Mouse (Mus musculus) left cerebral cortex, postnatal 36 days (tissue): ENCODE results near the gene Gm13276. TPM values are rescaled to one million over a fixed set of nuclear protein-coding genes. Genes with fewer than 3 reads are reported as not detected.
A peak's percentile ranks its signal among the peaks of the same experiment; 100 is the strongest.
"Not testable (repeated sequence)": the region's sequence is repeated elsewhere in the genome, so short reads cannot be mapped to it uniquely, and the experiment has no call there.

Experiments used
- DNase-seq, 2 experiments: peaks; one replicate each; pipeline ENCODE4 v3.0.0; 2021 to 2022; ENCODE audit warnings: low spot score in 2 of 2, mixed read lengths in 1 of 2
- intact Hi-C: fragments of 180-260 bp; cut with DNase I; formaldehyde crosslinking; loops from one replicate; pipeline ENCODE4 v1.15.1; 2025
- total RNA-seq, 2 experiments: library from RNA; stranded (reverse); gene quantifications; 2 replicates each; pipeline ENCODE4 v1.2.3; 2021

Gm13276 gene
- total RNA-seq, 2 experiments from 2014 or later, result not detected

DNA sequence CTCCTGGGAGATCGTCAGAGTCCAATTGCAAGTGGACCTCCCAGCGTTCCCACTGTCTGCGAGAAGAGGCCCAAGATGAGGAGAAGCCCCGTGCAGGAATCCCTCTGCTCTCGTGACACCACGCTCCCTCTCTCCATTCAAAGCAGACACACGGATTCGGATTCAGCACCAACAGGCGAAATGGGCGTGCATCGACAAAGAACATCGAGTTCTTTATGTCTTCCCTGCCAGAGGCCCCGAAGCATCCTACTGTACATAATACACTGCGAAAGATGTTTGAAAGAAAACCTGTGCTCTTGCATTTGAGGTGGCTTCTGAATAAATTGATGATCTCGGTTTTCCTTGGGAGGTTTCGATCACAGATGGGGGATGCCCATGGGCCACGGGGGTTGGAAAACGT is 5.2 kb upstream of the Gm13276 start:
- DNase-seq, intact Hi-C loops: not testable (repeated sequence)

DNA sequence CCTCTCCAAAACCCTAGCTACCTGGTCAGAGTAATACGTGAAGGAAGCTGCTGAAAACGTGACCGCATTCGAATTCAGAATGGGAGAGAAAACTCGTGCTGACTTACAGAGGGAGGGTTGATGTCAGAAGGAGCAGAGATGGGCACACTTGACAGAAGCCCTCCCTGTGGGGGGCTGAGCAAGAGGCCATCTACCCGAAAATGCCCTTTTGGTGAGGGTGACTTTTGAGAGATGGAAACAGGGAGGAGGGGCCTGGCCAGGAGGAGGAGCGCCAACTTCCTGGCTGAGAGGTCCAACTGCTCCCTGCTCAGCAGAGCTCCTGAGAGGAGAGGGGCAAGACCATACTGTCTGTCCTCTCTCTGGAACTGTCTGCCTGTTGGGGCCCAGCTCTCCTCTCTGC is 3.7 kb upstream of the Gm13276 start, which contains the start of gene Ifnz:
Ifnz (plus strand) TSS at position 301 of the 400 bp plus-strand sequence.
- intact Hi-C loops, DNase-seq: not testable (repeated sequence)

DNA sequence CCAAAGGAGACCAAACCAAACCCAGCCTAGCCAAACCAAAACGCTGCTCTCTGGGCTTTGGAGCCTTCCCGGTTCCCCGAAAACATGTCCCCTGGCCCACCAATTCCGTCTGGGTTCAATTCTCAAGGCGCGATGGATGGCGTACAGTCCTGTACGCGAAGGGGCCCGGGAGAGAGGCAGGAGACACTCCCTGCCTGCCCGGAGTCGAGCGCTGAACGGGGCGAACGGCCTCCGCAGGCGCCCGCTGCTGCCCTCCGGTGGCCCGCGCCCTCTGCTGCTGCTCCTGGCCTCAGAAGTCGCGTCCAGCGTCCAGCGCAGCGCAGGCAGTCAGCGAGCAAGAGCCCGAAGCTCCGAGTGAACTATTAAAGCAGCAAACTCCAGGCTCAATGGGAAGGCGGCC is 3.2 kb upstream of the Gm13276 start:
- intact Hi-C loops, DNase-seq: not testable (repeated sequence)

DNA sequence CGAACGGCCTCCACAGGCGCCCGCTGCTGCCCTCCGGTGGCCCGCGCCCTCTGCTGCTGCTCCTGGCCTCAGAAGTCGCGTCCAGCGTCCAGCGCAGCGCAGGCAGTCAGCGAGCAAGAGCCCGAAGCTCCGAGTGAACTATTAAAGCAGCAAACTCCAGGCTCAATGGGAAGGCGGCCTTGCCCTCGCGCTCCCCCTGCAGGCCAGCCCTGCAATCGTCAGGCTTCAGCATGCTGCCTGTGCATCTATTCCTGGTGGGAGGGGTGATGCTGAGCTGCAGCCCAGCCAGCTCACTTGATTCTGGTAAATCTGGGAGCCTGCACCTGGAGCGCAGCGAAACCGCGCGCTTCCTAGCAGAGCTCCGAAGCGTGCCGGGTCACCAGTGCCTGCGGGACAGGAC is 2.9 kb downstream of the Gm13276 start, which contains the start of gene Gm13277:
Gm13277 (plus strand) TSS at position 231 of the 400 bp plus-strand sequence.
- intact Hi-C loops, result not testable (repeated sequence)
- DNase-seq, result peak; percentile 40 to 53

DNA sequence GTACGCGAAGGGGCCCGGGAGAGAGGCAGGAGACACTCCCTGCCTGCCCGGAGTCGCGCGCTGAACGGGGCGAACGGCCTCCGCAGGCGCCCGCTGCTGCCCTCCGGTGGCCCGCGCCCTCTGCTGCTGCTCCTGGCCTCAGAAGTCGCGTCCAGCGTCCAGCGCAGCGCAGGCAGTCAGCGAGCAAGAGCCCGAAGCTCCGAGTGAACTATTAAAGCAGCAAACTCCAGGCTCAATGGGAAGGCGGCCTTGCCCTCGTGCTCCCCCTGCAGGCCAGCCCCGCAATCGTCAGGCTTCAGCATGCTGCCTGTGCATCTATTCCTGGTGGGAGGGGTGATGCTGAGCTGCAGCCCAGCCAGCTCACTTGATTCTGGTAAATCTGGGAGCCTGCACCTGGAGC is 5.7 kb downstream of the Gm13276 start, which contains the start of gene Gm13278:
Gm13278 (plus strand) TSS at position 301 of the 400 bp plus-strand sequence.
- intact Hi-C loops, DNase-seq: not testable (repeated sequence)

DNA sequence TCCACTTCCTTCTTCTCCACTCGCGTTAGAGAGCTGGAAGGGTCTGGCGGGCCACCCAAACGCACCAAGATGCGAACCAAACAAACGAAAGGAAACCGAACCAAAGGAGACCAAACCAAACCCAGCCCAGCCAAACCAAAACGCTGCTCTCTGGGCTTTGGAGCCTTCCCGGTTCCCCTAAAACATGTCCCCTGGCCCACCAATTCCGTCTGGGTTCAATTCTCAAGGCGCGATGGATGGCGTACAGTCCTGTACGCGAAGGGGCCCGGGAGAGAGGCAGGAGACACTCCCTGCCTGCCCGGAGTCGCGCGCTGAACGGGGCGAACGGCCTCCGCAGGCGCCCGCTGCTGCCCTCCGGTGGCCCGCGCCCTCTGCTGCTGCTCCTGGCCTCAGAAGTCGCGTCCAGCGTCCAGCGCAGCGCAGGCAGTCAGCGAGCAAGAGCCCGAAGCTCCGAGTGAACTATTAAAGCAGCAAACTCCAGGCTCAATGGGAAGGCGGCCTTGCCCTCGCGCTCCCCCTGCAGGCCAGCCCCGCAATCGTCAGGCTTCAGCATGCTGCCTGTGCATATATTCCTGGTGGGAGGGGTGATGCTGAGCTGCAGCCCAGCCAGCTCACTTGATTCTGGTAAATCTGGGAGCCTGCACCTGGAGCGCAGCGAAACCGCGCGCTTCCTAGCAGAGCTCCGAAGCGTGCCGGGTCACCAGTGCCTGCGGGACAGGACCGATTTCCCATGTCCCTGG is 8.6 kb downstream of the Gm13276 start, which contains the start of gene Gm13275:
Gm13275 (plus strand) TSS at position 552 of the 740 bp plus-strand sequence.
- intact Hi-C loops, result not testable (repeated sequence)
- DNase-seq, result peak; percentile 57 to 59

DNA sequence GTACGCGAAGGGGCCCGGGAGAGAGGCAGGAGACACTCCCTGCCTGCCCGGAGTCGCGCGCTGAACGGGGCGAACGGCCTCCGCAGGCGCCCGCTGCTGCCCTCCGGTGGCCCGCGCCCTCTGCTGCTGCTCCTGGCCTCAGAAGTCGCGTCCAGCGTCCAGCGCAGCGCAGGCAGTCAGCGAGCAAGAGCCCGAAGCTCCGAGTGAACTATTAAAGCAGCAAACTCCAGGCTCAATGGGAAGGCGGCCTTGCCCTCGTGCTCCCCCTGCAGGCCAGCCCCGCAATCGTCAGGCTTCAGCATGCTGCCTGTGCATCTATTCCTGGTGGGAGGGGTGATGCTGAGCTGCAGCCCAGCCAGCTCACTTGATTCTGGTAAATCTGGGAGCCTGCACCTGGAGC is 11.6 kb downstream of the Gm13276 start, which contains the start of gene Gm13279:
Gm13279 (plus strand) TSS at position 301 of the 400 bp plus-strand sequence.
- DNase-seq, intact Hi-C loops: not testable (repeated sequence)

DNA sequence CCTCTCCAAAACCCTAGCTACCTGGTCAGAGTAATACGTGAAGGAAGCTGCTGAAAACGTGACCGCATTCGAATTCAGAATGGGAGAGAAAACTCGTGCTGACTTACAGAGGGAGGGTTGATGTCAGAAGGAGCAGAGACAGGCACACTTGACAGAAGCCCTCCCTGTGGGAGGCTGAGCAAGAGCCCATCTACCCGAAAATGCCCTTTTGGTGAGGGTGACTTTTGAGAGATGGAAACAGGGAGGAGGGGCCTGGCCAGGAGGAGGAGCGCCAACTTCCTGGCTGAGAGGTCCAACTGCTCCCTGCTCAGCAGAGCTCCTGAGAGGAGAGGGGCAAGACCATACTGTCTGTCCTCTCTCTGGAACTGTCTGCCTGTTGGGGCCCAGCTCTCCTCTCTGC is 13.9 kb downstream of the Gm13276 start, which contains the start of gene Gm13285:
Gm13285 (plus strand) TSS at position 301 of the 400 bp plus-strand sequence.
- intact Hi-C loops, DNase-seq: not testable (repeated sequence)

DNA sequence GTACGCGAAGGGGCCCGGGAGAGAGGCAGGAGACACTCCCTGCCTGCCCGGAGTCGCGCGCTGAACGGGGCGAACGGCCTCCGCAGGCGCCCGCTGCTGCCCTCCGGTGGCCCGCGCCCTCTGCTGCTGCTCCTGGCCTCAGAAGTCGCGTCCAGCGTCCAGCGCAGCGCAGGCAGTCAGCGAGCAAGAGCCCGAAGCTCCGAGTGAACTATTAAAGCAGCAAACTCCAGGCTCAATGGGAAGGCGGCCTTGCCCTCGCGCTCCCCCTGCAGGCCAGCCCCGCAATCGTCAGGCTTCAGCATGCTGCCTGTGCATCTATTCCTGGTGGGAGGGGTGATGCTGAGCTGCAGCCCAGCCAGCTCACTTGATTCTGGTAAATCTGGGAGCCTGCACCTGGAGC is 17.4 kb downstream of the Gm13276 start, which contains the start of gene Gm13287:
Gm13287 (plus strand) TSS at position 301 of the 400 bp plus-strand sequence.
- DNase-seq, intact Hi-C loops: not testable (repeated sequence)

DNA sequence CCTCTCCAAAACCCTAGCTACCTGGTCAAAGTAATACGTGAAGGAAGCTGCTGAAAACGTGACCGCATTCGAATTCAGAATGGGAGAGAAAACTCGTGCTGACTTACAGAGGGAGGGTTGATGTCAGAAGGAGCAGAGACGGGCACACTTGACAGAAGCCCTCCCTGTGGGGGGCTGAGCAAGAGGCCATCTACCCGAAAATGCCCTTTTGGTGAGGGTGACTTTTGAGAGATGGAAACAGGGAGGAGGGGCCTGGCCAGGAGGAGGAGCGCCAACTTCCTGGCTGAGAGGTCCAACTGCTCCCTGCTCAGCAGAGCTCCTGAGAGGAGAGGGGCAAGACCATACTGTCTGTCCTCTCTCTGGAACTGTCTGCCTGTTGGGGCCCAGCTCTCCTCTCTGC is 19.7 kb downstream of the Gm13276 start, which contains the start of gene Gm13288:
Gm13288 (plus strand) TSS at position 301 of the 400 bp plus-strand sequence.
- DNase-seq, intact Hi-C loops: not testable (repeated sequence)

DNA sequence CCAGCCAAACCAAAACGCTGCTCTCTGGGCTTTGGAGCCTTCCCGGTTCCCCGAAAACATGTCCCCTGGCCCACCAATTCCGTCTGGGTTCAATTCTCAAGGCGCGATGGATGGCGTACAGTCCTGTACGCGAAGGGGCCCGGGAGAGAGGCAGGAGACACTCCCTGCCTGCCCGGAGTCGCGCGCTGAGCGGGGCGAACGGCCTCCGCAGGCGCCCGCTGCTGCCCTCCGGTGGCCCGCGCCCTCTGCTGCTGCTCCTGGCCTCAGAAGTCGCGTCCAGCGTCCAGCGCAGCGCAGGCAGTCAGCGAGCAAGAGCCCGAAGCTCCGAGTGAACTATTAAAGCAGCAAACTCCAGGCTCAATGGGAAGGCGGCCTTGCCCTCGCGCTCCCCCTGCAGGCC is 20.3 kb downstream of the Gm13276 start:
- DNase-seq, intact Hi-C loops: not testable (repeated sequence)

DNA sequence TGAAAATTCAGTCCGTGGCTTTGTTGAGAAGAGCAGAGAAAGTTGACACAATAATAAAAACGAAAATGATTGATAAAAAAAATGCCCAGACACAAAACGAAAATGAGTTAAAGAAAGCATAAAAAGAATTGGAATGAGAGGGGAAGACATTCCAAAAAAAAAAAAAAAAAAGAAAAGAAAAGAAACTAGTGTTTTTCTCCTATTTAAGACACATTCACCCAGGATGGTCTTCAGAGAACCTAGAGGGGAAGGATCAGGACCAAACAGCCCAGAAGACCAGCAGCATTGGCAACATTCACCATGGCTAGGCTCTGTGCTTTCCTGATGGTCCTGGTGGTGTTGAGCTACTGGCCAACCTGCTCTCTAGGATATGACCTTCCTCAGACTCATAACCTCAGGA is 30.4 kb downstream of the Gm13276 start, which contains the start of gene Ifna7:
Ifna7 (plus strand) TSS at position 301 of the 400 bp plus-strand sequence.
- intact Hi-C loops, result no loop called here

DNA sequence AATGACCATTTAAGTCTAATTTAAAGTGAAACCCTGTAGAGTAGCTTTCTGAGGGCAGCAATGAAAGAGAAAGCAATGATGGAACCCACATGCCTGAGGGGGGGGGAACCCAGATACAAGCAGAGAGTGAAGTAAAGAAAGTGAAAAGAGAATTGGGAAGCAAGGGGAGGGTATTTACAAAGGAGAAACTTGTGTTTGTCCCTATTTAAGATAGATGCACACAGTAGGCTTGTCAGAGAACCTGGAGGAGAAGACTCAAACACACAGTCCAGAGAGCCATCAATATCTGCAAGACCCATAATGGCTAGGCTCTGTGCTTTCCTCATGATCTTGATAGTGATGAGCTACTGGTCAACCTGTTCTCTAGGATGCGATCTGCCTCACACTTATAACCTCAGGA is 34.1 kb downstream of the Gm13276 start, which contains the start of gene Ifna11:
Ifna11 (plus strand) TSS at position 301 of the 400 bp plus-strand sequence.
- intact Hi-C loops, result no loop called here
- no peak for DNase-seq

More for the DNA sequence above, 30.4 kb downstream of the Gm13276 start, which contains the start of gene Ifna7:
- no peak for DNase-seq

DNA sequence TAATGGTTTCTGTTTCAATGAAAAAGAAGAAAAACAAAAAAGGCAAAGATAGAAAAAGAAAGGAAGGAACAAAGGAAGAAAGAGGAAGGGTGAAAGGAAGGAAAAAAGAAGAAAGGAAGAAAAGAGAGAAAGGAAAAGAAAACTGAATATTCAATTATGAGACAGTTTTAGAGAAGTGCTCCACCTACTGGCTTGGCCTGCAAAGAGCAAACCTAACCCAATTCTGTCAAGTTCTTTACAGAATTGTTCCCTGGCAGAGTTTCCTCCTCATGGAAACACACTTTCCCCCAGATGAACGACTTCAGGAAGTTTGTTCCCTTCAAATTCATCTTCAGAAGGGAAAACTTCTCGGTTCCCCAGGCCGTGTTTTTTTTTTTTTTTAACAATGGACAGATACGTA is 37.5 kb downstream of the Gm13276 start:
- intact Hi-C loops, result no loop called here
- DNase-seq, result no peak

DNA sequence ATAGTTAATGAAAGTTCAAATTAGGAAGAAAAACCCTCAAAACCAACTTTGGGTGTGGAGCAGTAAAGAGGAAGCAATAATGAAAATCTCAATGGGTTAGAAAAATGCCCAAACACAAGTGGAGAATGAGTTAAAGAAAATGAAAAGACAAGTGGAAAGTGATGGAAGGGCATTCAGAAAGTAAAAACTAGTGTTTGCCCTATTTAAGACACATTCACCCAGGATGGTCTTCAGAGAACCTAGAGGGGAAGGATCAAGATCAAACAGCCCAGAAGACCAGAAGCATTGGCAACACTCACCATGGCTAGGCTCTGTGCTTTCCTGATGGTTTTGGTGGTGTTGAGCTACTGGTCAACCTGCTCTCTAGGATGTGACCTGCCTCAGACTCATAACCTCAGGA is 41.6 kb downstream of the Gm13276 start, which contains the start of gene Ifna6:
Ifna6 (plus strand) TSS at position 301 of the 400 bp plus-strand sequence.
- DNase-seq, intact Hi-C loops: not testable (repeated sequence)

DNA sequence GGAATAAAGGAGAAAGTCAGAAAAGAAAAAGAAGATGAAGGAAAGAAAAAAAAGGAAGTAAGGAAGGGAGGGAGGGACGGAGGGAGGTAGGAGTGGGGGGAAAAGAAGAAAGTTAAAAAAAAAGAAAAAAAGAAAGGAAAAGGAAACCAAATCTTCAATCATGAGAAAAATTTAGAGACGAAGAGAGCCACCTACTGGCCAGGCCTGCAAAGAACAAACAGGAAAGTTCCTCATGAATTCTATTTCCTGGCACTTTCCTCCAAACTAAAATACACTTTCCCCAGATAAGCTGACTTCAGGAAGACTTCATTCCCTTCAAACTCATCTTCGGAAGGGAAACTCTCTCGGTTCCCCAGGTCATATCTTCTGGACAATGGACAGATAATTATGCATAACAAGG is 45.0 kb downstream of the Gm13276 start:
- no peak for DNase-seq
- intact Hi-C loops, result no loop called here

DNA sequence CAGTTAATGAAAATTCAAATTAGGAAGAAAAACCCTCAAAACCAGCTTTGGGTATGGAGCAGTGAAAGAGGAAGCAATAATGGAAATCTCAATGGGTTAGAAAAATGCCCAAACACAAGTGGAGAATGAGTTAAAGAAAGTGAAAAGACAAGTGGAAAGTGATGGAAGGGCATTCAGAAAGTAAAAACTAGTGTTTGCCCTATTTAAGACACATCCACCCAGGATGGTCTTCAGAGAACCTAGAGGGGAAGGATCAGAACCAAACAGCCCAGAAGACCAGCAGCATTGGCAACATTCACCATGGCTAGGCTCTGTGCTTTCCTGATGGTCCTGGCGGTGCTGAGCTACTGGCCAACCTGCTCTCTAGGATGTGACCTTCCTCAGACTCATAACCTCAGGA is 49.7 kb downstream of the Gm13276 start, which contains the start of gene Ifna5:
Ifna5 (plus strand) TSS at position 301 of the 400 bp plus-strand sequence.
- intact Hi-C loops, DNase-seq: not testable (repeated sequence)
